Mouse (Mus musculus) monocyte, adult 5-6 weeks (primary cell): ENCODE measurements around the gene Mcemp1. TPM values are rescaled to one million over a fixed set of nuclear protein-coding genes. Genes with fewer than 3 reads are reported as not detected.
A peak's percentile ranks its signal among the peaks of the same experiment; 100 is the strongest.

ENCODE experiments used
- ATAC-seq: fragments of 153-309, 156-312 bp; replicated peaks from 2 replicates; pipeline ENCODE4 v1.8.0; 2017; ENCODE audit warnings: mild to moderate bottlenecking; ENCODE audit not compliant: low TSS enrichment, insufficient number of reproducible peaks, severe bottlenecking, poor library complexity, low FRiP score
- total RNA-seq: library from RNA; stranded (forward); fragments of 200-1000, 200-491, 200-594 nt; gene quantifications from 3 replicates; pipeline ENCODE4 v1.2.3, GENCODE M21; 2017

Gene Mcemp1
- total RNA-seq, 1 experiment from 2014 or later, result 71.1 TPM

GRCm38 (mm10) chr8:3710312-3710711, 44.8 kb downstream of the Mcemp1 start:
- ATAC-seq, result no peak

GRCm38 (mm10) chr8:3711646-3712045, 46.1 kb downstream of the Mcemp1 start:
- ATAC-seq, result peak; percentile 75

GRCm38 (mm10) chr8:3717321-3717954, 51.9 kb downstream of the Mcemp1 start:
- ATAC-seq, result no peak

- ATAC-seq, result peak; percentile 93
These were observed 53.0 kb downstream of the Mcemp1 start for GRCm38 (mm10) chr8:3718559-3718958.

Other genes starting within 250 kb of the Mcemp1 start
- 1.7 to 2.1 TPM in 2 of 3 replicates, not detected in the other for gene Pex11g, start 198.1 kb upstream of the Mcemp1 start, total RNA-seq
- 0.29 TPM in 1 of 3 replicates, not detected in the others for gene Tex45, start 194.9 kb upstream of the Mcemp1 start, total RNA-seq
- gene Zfp358, start 172.6 kb upstream of the Mcemp1 start, total RNA-seq, result 1.6 to 2.7 TPM (median 2.0 TPM) in 3 replicates
- 46.3 to 51.3 TPM (median 48.3 TPM) in 3 replicates for gene Mcoln1, start 165.3 kb upstream of the Mcemp1 start, total RNA-seq
- gene Pnpla6, start 150.4 kb upstream of the Mcemp1 start, total RNA-seq, result 30.8 to 45.4 TPM (median 31.3 TPM) in 3 replicates
- gene C330021F23Rik, start 97.8 kb upstream of the Mcemp1 start, total RNA-seq, result 2.3 TPM in 1 of 3 replicates, not detected in the others
- not detected in 3 replicates for gene Camsap3, start 78.5 kb upstream of the Mcemp1 start, total RNA-seq
- 62.7 to 73.3 TPM (median 67.6 TPM) in 3 replicates for gene Xab2, start 44.4 kb upstream of the Mcemp1 start, total RNA-seq
- 127 to 142 TPM (median 131 TPM) in 3 replicates for gene Pet100, start 44.2 kb upstream of the Mcemp1 start, total RNA-seq
- gene Pcp2, start 40.2 kb upstream of the Mcemp1 start, total RNA-seq, result 0.67 to 0.96 TPM in 2 of 3 replicates, not detected in the other
- gene Stxbp2, start 34.8 kb upstream of the Mcemp1 start, total RNA-seq, result 132 to 212 TPM (median 174 TPM) in 3 replicates
- gene Retn, start 10.0 kb upstream of the Mcemp1 start, total RNA-seq, result not detected in 3 replicates
- gene Fcor, start 6.6 kb downstream of the Mcemp1 start, total RNA-seq, result 4.3 to 4.9 TPM in 2 of 3 replicates, not detected in the other
- 24.4 to 30.4 TPM (median 24.6 TPM) in 3 replicates for gene Trappc5, start 10.5 kb downstream of the Mcemp1 start, total RNA-seq
- gene Fcer2a, start 28.4 kb downstream of the Mcemp1 start, total RNA-seq, result 11.4 to 16.0 TPM (median 11.7 TPM) in 3 replicates
- 1.2 to 1.5 TPM in 2 of 3 replicates, not detected in the other for gene Clec4g, start 54.9 kb downstream of the Mcemp1 start, total RNA-seq
- 12.6 to 30.8 TPM (median 30.4 TPM) in 3 replicates for gene Cd209a, start 83.2 kb downstream of the Mcemp1 start, total RNA-seq
- gene Cd209e, start 188.6 kb downstream of the Mcemp1 start, total RNA-seq, result 0.58 to 1.2 TPM in 2 of 3 replicates, not detected in the other
- gene Cd209d, start 212.8 kb downstream of the Mcemp1 start, total RNA-seq, result 0.49 TPM in 1 of 3 replicates, not detected in the others